ENCODE assay signal across 8 mouse cellular contexts in the genomic region with DNA sequence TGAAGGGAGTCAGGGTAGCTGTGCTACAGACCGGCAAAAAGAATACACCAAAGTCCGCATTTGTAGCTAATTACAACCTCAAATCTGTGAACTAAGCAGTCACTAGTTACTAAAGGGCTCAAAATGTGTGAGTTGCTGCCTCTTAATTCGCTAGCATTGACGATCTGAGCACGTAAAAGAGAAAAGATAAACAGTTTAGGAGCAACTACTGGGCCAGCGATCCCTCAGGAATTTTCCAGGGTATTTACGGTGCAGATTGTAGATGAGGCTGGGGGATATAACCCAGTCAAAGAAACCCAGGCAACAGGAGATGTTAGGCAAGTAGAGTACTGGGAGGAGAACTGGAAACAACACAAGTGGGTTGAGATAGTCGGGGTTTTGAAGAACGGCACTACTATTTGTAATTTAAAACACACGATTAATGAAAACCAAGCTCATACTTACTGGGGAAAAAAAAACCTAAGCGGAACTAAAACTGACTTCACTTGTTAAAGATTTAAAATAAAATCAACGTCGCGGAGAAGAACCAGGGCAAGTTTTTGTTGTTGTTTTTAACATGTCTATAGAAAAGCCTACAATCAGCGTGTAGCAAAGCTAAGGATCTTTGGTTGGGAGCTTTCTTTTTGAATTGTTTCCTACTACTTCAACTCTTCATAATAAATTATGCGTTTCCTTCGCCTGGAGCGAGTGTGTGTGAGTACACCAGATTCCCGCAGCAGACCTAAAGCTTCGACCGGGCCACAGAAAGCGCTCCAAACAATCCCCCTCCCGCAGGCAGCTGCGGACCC.
DNase-seq lines count a peak whose midpoint lies in the region; ATAC-seq and TF ChIP-seq lines count a peak whose summit lies in the region.

No protein-coding gene starts in this region.

- H3K27ac ChIP-seq in cerebellum, adult 2 months (ENCODE audit: insufficient read depth, low read length): peak overlapping the region; percentile 75
- H3K27ac ChIP-seq in forebrain, embryonic 14.5 days (ENCODE audit: low read depth, low read length): peak overlapping the region; percentile 95
- peak overlapping the region; percentile 98 for H3K27ac ChIP-seq in limb, embryonic 14.5 days (replicated peaks; ENCODE audit: low read depth, low read length)
- H3K27ac ChIP-seq in stomach, embryonic 14.5 days (ENCODE audit: low read length): peak overlapping the region; percentile 90

- no peaks in the 10 kb centered on the region for H3K9me3 ChIP-seq in E14TG2a.4 (ENCODE audit: low read length)
- H3K9me3 ChIP-seq in forebrain, embryonic 14.5 days (replicated peaks; ENCODE audit: control insufficient read depth, low read length): no peaks in the 10 kb centered on the region
- H3K9me3 ChIP-seq in limb, embryonic 14.5 days (ENCODE audit: control insufficient read depth, low read length): no peaks in the 10 kb centered on the region
- no peaks in the 10 kb centered on the region for H3K9me3 ChIP-seq in stomach, embryonic 14.5 days (ENCODE audit: control insufficient read depth, low read depth, low read length)

- WGBS in cerebellum, adult 2 months: under 1% methylated on average over 24 of the region's 24 CpGs
- under 1% methylated on average over 24 of the region's 24 CpGs for WGBS in forebrain, embryonic 14.5 days
- WGBS in limb, embryonic 14.5 days: under 1% methylated on average over 24 of the region's 24 CpGs
- under 1% methylated on average over 24 of the region's 24 CpGs for WGBS in stomach, embryonic 14.5 days

- no peaks in the 10 kb centered on the region for H3K36me3 ChIP-seq in E14TG2a.4 (ENCODE audit: insufficient read depth, low read length)
- H3K36me3 ChIP-seq in forebrain, embryonic 14.5 days (ENCODE audit: control insufficient read depth, insufficient read depth, low read length): no peaks in the 10 kb centered on the region
- H3K36me3 ChIP-seq in limb, embryonic 14.5 days (ENCODE audit: control insufficient read depth, insufficient read depth, low read length): no peaks in the 10 kb centered on the region
- no peaks in the 10 kb centered on the region for H3K36me3 ChIP-seq in stomach, embryonic 14.5 days (ENCODE audit: control insufficient read depth, insufficient read depth, low read length)

- peak; percentile 49 to 54 for DNase-seq in cerebellum, adult 2 months
- no peak for DNase-seq in cerebellum, postnatal 4 days (ENCODE audit: low spot score in 2 of 2)
- peak; percentile 66 for DNase-seq in forebrain, embryonic 14.5 days (ENCODE audit: low spot score)
- DNase-seq in limb, embryonic 14.5 days (ENCODE audit: low spot score): no peak
- no peak for DNase-seq in T-cell, adult 2 months (ENCODE audit: low spot score)
- no peak for DNase-seq in gastrocnemius, adult 18-20 months (ENCODE audit: low spot score)

- TF ChIP-seq CTCF in cerebellum, adult 2 months (IDR thresholded peaks at IDR 0.05; ENCODE audit: borderline replicate concordance, insufficient read depth, low read depth, low read length): no peak
- TF ChIP-seq CTCF in E14TG2a.4 (conservative IDR thresholded peaks at IDR 0.05; ENCODE audit: low read length): no peak

- no peaks in the 10 kb centered on the region for H3K27me3 ChIP-seq in cerebellum, adult 2 months (ENCODE audit: control insufficient read depth, insufficient read depth, low read length)
- peaks cover 34% of the 10 kb centered on the region for H3K27me3 ChIP-seq in E14TG2a.4 (ENCODE audit: insufficient read depth, low read length)
- H3K27me3 ChIP-seq in forebrain, embryonic 14.5 days (replicated peaks; ENCODE audit: control insufficient read depth, insufficient read depth, low read length): no peaks in the 10 kb centered on the region
- no peaks in the 10 kb centered on the region for H3K27me3 ChIP-seq in limb, embryonic 14.5 days (ENCODE audit: control insufficient read depth, insufficient read depth, low read length)
- no peaks in the 10 kb centered on the region for H3K27me3 ChIP-seq in stomach, embryonic 14.5 days (ENCODE audit: control insufficient read depth, insufficient read depth, low read length)

- H3K4me1 ChIP-seq in cerebellum, adult 2 months (ENCODE audit: control insufficient read depth, insufficient read depth, low read length): peaks cover 3% of the 10 kb centered on the region; the same call in 1 of the 2 replicates
- H3K4me1 ChIP-seq in E14TG2a.4 (replicated peaks; ENCODE audit: low read depth, low read length): peaks cover 13% of the 10 kb centered on the region
- 0 out of 2 replicates have a peak, but pooled peaks cover 2% of the 10 kb centered on the region for H3K4me1 ChIP-seq in forebrain, embryonic 14.5 days (ENCODE audit: control insufficient read depth, insufficient read depth, low read length)
- H3K4me1 ChIP-seq in limb, embryonic 14.5 days (ENCODE audit: control insufficient read depth, insufficient read depth, low read length): peaks cover 6% of the 10 kb centered on the region
- no peaks in the 10 kb centered on the region for H3K4me1 ChIP-seq in stomach, embryonic 14.5 days (ENCODE audit: control insufficient read depth, insufficient read depth, low read length)

- H3K4me3 ChIP-seq in cerebellum, adult 2 months (replicated peaks; ENCODE audit: insufficient read depth, low read depth, low read length): peak overlapping the region; percentile 70
- peak overlapping the region; percentile 81 for H3K4me3 ChIP-seq in E14TG2a.4 (replicated peaks; ENCODE audit: low read length)
- peak overlapping the region; percentile 76 for H3K4me3 ChIP-seq in forebrain, embryonic 14.5 days (ENCODE audit: low read depth, low read length)
- H3K4me3 ChIP-seq in limb, embryonic 14.5 days (replicated peaks; ENCODE audit: low read length): peak overlapping the region; percentile 95
- peak overlapping the region; percentile 80 for H3K4me3 ChIP-seq in stomach, embryonic 14.5 days (ENCODE audit: low read depth, low read length)

- peak overlapping the region; percentile 69 for H3K4me2 ChIP-seq in forebrain, embryonic 14.5 days (ENCODE audit: low read length)
- peak overlapping the region; percentile 80 for H3K4me2 ChIP-seq in limb, embryonic 14.5 days (replicated peaks; ENCODE audit: low read depth, low read length, severe bottlenecking)
- peak overlapping the region; percentile 75 for H3K4me2 ChIP-seq in stomach, embryonic 14.5 days (replicated peaks; ENCODE audit: low read depth, low read length)

- ATAC-seq in forebrain, embryonic 14.5 days: peak; percentile 10; the same call in 1 of the 2 replicates
- ATAC-seq in limb, embryonic 14.5 days (ENCODE audit: low FRiP score, low read depth): no peak
- ATAC-seq in stomach, embryonic 14.5 days (ENCODE audit: insufficient number of reproducible peaks, insufficient read depth, low FRiP score, low read depth): no peak

- peak overlapping the region; percentile 93 for H3K9ac ChIP-seq in forebrain, embryonic 14.5 days (ENCODE audit: low read length)
- peak overlapping the region; percentile 98 for H3K9ac ChIP-seq in limb, embryonic 14.5 days (ENCODE audit: low read depth, low read length, severe bottlenecking)
- H3K9ac ChIP-seq in stomach, embryonic 14.5 days (replicated peaks; ENCODE audit: low read depth, low read length): peak overlapping the region; percentile 97

- TF ChIP-seq POLR2A in cerebellum, adult 2 months (IDR thresholded peaks at IDR 0.05; ENCODE audit: borderline replicate concordance, insufficient read depth, low read length): no peak
- no peak for TF ChIP-seq POLR2A in limb, embryonic 14.5 days (IDR thresholded peaks at IDR 0.05; ENCODE audit: borderline replicate concordance, extremely low read depth, insufficient read depth, insufficient read length)

Comparison
In these comparisons a context has a peak if more than half of its experiments do, and no peak if none do; other contexts are left out.
1. DNase-seq: peak in cerebellum, adult 2 months (2 of 2) and forebrain, embryonic 14.5 days (single experiment); none in cerebellum, postnatal 4 days (0 of 2), limb, embryonic 14.5 days (single experiment), T-cell, adult 2 months (single experiment) and gastrocnemius, adult 18-20 months (single experiment).
2. Peak in every context shown above with its lines, with median percentiles within 50 percentile points of each other: H3K27ac ChIP-seq, H3K4me3 ChIP-seq, H3K4me2 ChIP-seq and H3K9ac ChIP-seq.